Mouse (Mus musculus): ENCODE results near the gene Hoxc4.

DNA sequence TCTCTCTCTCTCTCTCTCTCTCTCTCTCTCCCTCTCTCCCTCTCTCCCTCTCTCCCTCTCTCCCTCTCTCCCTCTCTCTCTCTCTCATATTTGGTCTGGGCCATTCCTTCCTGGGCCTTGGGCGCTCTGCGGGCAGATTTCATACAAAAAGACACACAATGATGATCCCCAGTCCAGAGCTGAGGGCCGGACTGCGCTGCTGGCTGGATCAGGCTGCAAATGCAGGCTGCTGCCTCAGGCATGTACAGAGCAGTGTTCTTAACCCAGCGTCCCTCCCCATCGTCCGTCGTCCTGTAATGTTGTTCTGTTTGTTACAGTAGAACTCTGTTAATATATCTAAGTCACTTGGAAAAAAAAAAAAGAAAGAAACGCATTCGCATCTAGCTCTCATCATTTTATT lies 34.2 kb upstream of the Hoxc4 start:
- TF ChIP-seq CTCF (IDR thresholded peaks at IDR 0.05; ENCODE audit: low read depth) (no peak), EP300 (IDR thresholded peaks at IDR 0.05; ENCODE audit: low read depth) (no peak)
